Mouse (Mus musculus) heart, embryonic 12.5 days (tissue): ENCODE data around the gene Inpp1. TPM values are rescaled to one million over a fixed set of nuclear protein-coding genes. Genes with fewer than 3 reads are reported as not detected.
A peak's percentile ranks its signal among the peaks of the same experiment; 100 is the strongest.

Experiments
- ATAC-seq: fragments of 200-750 bp; cut with Nextera tagmentation; 2 replicates; pipeline ENCODE4 v1.8.0; 2017; ENCODE audit warnings: moderate TSS enrichment, moderate library complexity; ENCODE audit not compliant: insufficient number of reproducible peaks, low FRiP score
- H3K27ac ChIP-seq: fragments of 300-500 bp; sonication (generic); 2 replicates; pipeline ENCODE4 v1.5.1; 2016; ENCODE audit warnings: mild to moderate bottlenecking, moderate library complexity; ENCODE audit not compliant: poor library complexity, severe bottlenecking
- H3K27me3 ChIP-seq: fragments of 300-500 bp; sonication (generic); replicated peaks from 2 replicates; pipeline ENCODE4 v1.6.1; 2016; ENCODE audit warnings: mild to moderate bottlenecking, moderate library complexity
- H3K36me3 ChIP-seq: fragments of 300-500 bp; sonication (generic); 2 replicates; pipeline ENCODE4 v1.6.1; 2016; ENCODE audit warnings: mild to moderate bottlenecking, moderate library complexity
- H3K4me1 ChIP-seq: fragments of 300-500 bp; sonication (generic); replicated peaks from 2 replicates; pipeline ENCODE4 v1.6.1; 2016; ENCODE audit warnings: mild to moderate bottlenecking
- H3K4me2 ChIP-seq: fragments of 300-500 bp; sonication (generic); 2 replicates; pipeline ENCODE4 v1.6.1; 2016; ENCODE audit warnings: mild to moderate bottlenecking, moderate library complexity
- H3K4me3 ChIP-seq: fragments of 300-500 bp; sonication (generic); 2 replicates; pipeline ENCODE4 v1.5.1; 2016; ENCODE audit warnings: mild to moderate bottlenecking
- H3K9ac ChIP-seq: fragments of 300-500 bp; sonication (generic); 2 replicates; pipeline ENCODE4 v1.6.1; 2016; ENCODE audit warnings: mild to moderate bottlenecking, moderate library complexity
- H3K9me3 ChIP-seq: fragments of 300-500 bp; sonication (generic); replicated peaks from 2 replicates; pipeline ENCODE4 v1.6.1; 2016; ENCODE audit warnings: mild to moderate bottlenecking, moderate library complexity
- WGBS: fragments of 180-500 bp; shearing (Covaris S2); methylation state at CpG from one replicate; pipeline ENCODE4 v1.1.7; 2016; 5-methylcytosine and 5-hydroxymethylcytosine counted together
- polyA plus RNA-seq: library from polyadenylated mRNA; unstranded; fragments of >200 nt; fragmentation: Nextera tagmentation; extraction: Ambion mirVana; gene quantifications from 2 replicates; pipeline ENCODE4 v1.2.1, GENCODE M21; 2016

Inpp1 gene
- polyA plus RNA-seq, 1 experiment from 2014 or later: 17.7 TPM

DNA sequence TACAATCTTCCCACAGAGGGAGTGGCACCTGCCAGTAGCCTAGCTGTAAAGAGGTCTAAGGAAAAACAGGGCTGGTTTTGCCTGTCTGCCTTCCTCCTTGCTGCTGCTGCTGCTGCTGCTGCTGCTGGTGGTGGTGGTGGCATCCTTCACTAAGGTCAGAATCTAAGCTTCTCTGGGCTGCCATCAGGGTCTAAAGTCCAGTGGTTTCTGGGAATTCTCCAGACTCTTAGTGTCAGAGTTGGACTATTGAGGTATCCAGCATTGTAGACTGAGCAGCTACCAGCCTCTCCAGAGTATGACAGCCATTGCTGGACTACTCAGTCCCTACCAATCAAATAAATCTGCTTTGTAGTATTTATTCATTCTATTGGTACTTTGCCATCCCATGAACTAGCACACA, 24.8 kb downstream of the Inpp1 start:
- H3K4me3 ChIP-seq: no peak overlapping the region
- ATAC-seq: no peak
- H3K9me3 ChIP-seq: no peaks in the 10 kb centered on the region
- H3K4me2 ChIP-seq: no peak overlapping the region
- H3K9ac ChIP-seq: no peak overlapping the region
- no peaks in the 10 kb centered on the region for H3K27me3 ChIP-seq
- no peak overlapping the region for H3K27ac ChIP-seq
- H3K4me1 ChIP-seq: peaks cover 2% of the 10 kb centered on the region
- peaks cover 38% of the 10 kb centered on the region for H3K36me3 ChIP-seq

DNA sequence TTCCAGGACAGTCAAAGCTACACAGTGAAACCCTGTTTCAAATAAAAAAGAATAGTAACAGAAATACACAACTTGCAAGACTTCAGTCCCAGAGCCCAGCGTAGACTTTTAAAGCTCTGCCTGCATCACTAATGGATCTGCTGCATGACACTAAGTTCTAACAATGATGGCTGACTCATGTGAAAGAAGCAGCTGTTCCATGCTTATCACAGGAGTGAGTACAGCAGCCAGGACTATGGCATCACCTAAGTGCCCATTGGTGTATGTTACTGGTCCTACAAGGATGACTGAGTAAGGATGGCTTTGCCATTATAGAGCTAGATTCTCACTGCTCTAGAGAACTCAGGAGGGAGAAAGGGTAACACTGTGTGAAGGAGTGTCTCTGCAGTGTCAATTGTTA, 30.2 kb downstream of the Inpp1 start:
- H3K27me3 ChIP-seq: no peaks in the 10 kb centered on the region
- no peak overlapping the region for H3K4me2 ChIP-seq
- H3K4me1 ChIP-seq: no peaks in the 10 kb centered on the region
- no peak for ATAC-seq
- no peak overlapping the region for H3K9ac ChIP-seq
- H3K27ac ChIP-seq: no peak overlapping the region
- H3K36me3 ChIP-seq: peaks cover 26% of the 10 kb centered on the region
- no peak overlapping the region for H3K4me3 ChIP-seq
- 85% methylated on average over 1 of the region's 1 CpGs for WGBS
- no peaks in the 10 kb centered on the region for H3K9me3 ChIP-seq

DNA sequence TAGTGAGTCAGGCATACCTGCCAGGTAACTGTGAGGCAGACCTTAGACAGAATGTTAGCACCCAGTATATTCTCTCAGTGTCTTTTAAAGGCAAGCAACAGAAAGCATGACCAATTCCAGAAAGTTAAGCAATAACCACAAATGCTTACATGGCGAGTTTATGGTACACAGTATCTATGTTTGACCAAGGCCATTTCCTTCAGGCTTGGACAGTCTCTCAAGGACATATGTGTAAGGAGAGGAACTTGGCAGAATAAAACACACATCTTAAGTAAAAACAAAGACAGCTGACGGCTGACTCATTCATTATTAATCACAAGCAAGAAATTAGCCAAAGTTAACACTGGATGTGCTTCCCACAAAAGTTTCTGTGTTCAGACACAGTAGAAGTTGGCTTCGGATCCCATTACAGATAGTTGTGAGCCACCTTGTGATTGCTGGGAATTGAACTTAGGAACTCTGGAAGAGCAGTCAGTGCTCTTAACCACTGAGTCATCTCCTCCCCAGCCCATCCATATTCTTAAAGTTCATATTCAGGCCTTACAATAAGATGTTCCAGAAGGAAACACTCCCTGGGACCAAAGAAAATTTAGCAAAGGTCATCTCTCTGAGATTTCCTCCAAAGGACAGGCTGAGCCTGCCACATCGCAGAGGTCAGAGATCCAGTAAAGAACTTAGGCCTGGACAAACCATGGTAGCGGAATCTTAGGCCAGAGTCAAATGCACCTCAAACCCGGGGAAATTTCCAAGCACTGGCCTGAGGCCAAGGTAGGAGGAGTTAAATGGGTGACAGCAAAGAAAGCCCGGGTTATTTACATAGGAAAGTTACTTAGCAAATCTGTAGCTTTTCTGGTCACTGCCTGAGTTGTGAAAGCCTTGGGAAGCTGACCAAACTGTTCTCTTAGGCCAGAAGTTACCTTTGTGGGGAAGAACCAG, 52.0 kb downstream of the Inpp1 start:
- Histone ChIP-seq H3K36me3 (no peaks in the 10 kb centered on the region), H3K4me3 (no peak overlapping the region), H3K4me1 (0 out of 2 replicates have a peak, but pooled peaks cover 3% of the 10 kb centered on the region), H3K4me2 (no peak overlapping the region), H3K27me3 (no peaks in the 10 kb centered on the region), H3K27ac (no peak overlapping the region), H3K9me3 (no peaks in the 10 kb centered on the region), H3K9ac (no peak overlapping the region)
- no peak for ATAC-seq
- 67% methylated on average over 7 of the region's 7 CpGs for WGBS

DNA sequence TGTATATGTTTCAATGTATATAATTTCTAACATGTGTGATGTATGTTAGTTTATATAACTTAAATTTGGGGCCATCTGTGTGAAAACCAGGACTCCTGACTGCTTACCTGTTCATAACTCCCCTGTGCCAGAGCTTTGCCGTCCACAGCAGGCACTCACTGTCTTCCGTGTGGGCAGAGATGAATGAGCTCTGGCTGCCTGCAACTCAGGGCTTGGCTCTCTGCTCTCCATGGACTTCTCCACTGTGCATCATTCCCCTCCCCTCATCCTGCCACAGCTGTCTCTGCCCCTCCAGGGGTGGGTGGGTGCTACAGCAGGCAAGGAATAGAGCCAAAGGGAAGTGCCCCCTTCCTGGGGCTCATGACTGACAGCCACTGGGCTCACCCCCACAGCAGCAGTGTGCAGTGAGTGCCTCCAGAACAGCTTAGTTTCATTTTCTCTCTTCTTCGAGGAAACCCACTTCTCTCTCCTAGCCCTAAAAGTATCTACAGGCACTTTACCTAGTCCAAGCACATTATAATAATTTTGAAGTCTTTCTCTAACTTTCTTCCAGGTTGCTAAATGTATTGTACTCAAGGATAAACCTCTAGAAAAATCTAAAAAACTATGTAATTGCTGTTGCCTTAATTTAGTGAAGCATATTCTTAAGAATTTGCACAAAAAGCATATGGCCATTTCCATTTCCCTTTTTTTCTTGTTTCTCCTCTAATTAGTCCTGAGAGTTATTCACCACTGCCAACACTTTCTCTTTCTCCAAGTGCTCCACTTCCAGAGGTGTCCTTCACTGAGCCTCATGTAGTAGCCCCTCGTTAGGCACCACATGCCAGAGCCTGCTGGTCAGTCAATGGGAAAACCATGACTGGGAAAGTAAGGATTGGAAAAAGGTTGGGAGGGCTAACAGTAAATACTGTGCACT, 53.3 kb downstream of the Inpp1 start:
- H3K9me3 ChIP-seq: no peaks in the 10 kb centered on the region
- H3K27me3 ChIP-seq: no peaks in the 10 kb centered on the region
- no peaks in the 10 kb centered on the region for H3K36me3 ChIP-seq
- no peak for ATAC-seq
- no peak overlapping the region for H3K27ac ChIP-seq
- 47% methylated on average over 4 of the region's 4 CpGs for whole genome bisulfite sequencing
- H3K9ac ChIP-seq: no peak overlapping the region
- no peak overlapping the region for H3K4me3 ChIP-seq
- H3K4me2 ChIP-seq: peak overlapping the region; percentile 1; the same call in 1 of the 2 replicates
- 0 out of 2 replicates have a peak, but pooled peaks cover 3% of the 10 kb centered on the region for H3K4me1 ChIP-seq

DNA sequence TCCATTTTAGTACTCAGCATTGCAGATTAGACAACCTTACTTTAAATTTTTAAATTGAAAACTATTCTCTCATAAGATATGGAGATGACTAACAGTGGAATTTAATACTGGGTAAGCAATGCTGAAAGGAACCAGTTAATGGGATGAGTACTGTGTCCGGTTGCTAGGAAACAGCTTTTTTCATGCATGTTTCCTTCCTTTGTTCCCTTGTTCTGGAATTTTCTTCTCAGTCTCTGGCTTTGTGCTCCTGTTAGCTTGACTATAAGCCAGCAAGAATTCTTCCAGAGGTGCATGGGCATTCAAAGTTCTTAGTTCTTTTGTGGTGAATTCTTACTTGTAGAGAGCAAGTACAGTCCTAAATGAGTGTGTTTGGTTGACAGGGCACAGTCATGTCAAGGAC, 59.3 kb downstream of the Inpp1 start:
- WGBS: 56% methylated on average over 1 of the region's 1 CpGs
- peaks cover 5% of the 10 kb centered on the region for H3K4me1 ChIP-seq
- no peak overlapping the region for H3K9ac ChIP-seq
- no peak overlapping the region for H3K27ac ChIP-seq
- H3K4me3 ChIP-seq: no peak overlapping the region
- no peaks in the 10 kb centered on the region for H3K27me3 ChIP-seq
- H3K9me3 ChIP-seq: no peaks in the 10 kb centered on the region
- H3K36me3 ChIP-seq: no peaks in the 10 kb centered on the region
- ATAC-seq: no peak
- H3K4me2 ChIP-seq: no peak overlapping the region

DNA sequence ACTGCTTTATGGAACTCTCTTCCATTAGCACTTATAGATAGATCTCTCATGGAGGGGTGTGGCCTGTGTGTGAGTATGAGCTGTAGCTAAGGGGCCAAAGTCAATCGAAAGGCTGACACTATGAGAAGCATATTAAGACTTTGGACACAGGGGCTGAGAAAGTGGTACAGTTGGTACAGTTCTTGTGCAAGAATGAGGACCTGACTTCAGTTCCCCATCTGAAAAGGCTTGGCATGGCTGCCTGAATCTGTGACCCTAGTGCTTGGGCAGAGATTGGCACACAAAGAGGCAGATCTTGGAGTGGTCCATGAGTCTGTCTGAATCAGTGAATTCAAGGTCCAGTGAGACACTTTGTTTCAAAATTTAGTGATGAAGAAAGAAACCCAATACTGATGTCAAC, 63.2 kb downstream of the Inpp1 start:
- Histone ChIP-seq H3K9me3 (no peaks in the 10 kb centered on the region), H3K4me2 (no peak overlapping the region), H3K27ac (no peak overlapping the region), H3K9ac (no peak overlapping the region), H3K27me3 (no peaks in the 10 kb centered on the region), H3K36me3 (no peaks in the 10 kb centered on the region), H3K4me1 (peaks cover 9% of the 10 kb centered on the region), H3K4me3 (no peak overlapping the region)
- no peak for ATAC-seq
- 95% methylated on average over 1 of the region's 1 CpGs for WGBS

DNA sequence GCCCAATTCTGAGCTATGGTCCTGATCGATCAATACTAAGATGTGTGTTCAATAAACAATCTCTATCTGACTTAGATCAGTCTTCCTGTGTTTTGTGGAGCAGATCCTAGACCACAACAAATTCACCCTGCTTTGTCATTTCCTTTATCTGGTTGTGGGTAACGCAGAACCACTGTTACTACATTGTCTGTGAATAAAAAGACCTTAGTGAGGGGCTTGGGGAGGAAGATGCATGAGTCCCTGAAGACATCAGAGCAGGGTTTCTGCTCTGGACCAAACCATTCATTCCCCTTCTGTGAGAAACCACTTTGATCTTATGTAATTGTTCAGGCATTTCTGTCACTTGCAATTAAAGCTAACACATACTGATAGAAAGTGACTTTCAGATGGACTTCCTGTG, 63.7 kb downstream of the Inpp1 start:
- Histone ChIP-seq H3K27me3 (no peaks in the 10 kb centered on the region), H3K27ac (no peak overlapping the region), H3K9ac (no peak overlapping the region), H3K36me3 (no peaks in the 10 kb centered on the region), H3K4me3 (no peak overlapping the region), H3K4me1 (peaks cover 9% of the 10 kb centered on the region), H3K9me3 (no peaks in the 10 kb centered on the region), H3K4me2 (no peak overlapping the region)
- WGBS: 78% methylated on average over 2 of the region's 2 CpGs
- no peak for ATAC-seq

DNA sequence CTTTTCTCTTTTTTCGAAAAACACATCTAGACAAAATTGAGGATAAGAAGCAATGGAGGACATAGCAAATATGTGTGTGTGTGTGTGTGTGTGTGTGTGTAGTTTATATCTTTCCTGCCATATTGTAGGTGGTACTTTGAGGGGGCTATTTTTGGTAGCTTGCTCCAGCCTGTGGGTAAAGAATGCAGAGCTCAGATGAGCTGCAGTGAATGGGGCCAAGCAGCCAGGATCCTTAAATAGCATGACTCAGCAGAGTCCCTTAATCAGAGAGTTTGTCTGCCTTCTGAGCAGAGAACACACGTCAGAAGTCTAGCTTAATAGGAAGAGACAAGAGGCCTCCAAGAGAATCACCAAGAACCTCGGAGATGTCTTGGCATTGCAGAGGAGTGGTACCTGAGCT, 64.8 kb downstream of the Inpp1 start:
- no peaks in the 10 kb centered on the region for H3K27me3 ChIP-seq
- no peak overlapping the region for H3K9ac ChIP-seq
- no peaks in the 10 kb centered on the region for H3K36me3 ChIP-seq
- H3K9me3 ChIP-seq: no peaks in the 10 kb centered on the region
- peaks cover 5% of the 10 kb centered on the region for H3K4me1 ChIP-seq
- H3K27ac ChIP-seq: peak overlapping the region; percentile 32; the same call in 1 of the 2 replicates
- no peak overlapping the region for H3K4me3 ChIP-seq
- ATAC-seq: peak; percentile 64; the same call in 1 of the 2 replicates
- no peak overlapping the region for H3K4me2 ChIP-seq
- WGBS: 37% methylated on average over 3 of the region's 3 CpGs

DNA sequence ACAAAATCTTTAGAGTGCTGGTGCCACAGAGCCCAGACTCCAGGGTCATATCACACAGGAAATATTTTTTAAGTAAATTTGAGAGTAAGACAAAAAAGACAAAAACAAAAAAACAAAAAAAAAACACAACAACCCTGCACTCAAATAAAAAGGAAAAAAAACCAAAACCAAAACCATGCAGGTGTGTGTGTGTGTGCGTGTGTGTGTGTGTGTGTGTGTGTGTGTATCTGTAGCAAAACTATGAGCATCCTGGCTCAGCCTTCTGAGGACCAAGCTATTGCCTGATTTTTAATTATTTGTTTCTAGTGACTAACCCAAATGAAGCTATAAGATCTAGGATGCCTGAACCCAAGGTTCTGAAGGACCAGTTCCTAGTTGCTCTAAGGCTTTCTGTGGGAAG, 65.9 kb downstream of the Inpp1 start:
- ATAC-seq: no peak
- Histone ChIP-seq H3K27me3 (no peaks in the 10 kb centered on the region), H3K9me3 (no peaks in the 10 kb centered on the region), H3K4me1 (peaks cover 5% of the 10 kb centered on the region), H3K36me3 (no peaks in the 10 kb centered on the region), H3K9ac (no peak overlapping the region), H3K4me2 (no peak overlapping the region), H3K4me3 (no peak overlapping the region), H3K27ac (no peak overlapping the region)
- 88% methylated on average over 1 of the region's 1 CpGs for WGBS

DNA sequence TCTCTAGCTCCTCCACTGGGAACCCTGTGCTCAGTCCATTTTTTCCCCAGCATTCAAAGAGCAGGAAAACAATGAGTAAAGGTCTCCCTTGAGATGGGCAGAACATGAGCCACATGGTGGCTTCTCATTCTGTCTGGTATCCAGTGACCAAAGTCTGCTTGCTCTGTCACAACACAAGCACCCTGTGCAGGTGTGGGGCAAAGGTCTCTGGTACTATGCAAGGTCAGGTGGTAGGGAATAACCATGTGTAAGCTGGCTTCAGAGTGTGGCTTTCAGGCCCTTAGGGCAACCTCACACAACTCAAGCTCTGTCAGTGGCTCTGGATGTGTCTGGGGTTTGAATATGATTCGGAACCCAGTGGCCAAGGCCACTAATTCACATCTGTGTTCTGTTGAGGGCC, 67.5 kb downstream of the Inpp1 start:
- peaks cover 5% of the 10 kb centered on the region for H3K4me1 ChIP-seq
- no peak overlapping the region for H3K4me2 ChIP-seq
- H3K27ac ChIP-seq: no peak overlapping the region
- no peak overlapping the region for H3K4me3 ChIP-seq
- no peaks in the 10 kb centered on the region for H3K27me3 ChIP-seq
- H3K9ac ChIP-seq: no peak overlapping the region
- ATAC-seq: no peak; the same call in 1 of the 2 replicates
- WGBS: 90% methylated on average over 1 of the region's 1 CpGs
- H3K36me3 ChIP-seq: no peaks in the 10 kb centered on the region
- no peaks in the 10 kb centered on the region for H3K9me3 ChIP-seq

DNA sequence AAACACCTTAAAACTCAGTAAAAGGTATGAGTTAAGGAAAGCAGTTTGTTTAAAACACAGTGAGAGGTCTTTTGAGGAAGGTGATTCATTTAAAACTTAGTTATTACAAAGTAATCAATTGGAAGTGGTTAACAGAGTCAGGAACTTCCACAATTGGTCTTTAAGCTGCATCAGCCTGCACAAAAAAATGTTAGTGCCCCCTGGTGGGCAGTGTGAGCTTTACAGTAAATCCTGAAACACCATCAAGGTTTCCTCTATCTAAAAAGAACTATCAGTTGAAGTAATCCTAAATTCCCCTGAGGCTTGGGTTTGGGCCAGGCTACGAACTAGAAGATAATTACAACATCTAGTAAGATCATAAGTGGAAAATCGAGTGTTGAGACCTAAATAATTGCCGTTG, 69.2 kb downstream of the Inpp1 start:
- H3K4me1 ChIP-seq: peaks cover 5% of the 10 kb centered on the region
- no peak overlapping the region for H3K27ac ChIP-seq
- no peak for ATAC-seq
- H3K9ac ChIP-seq: no peak overlapping the region
- WGBS: 16% methylated on average over 3 of the region's 3 CpGs
- H3K4me3 ChIP-seq: no peak overlapping the region
- H3K27me3 ChIP-seq: no peaks in the 10 kb centered on the region
- no peaks in the 10 kb centered on the region for H3K9me3 ChIP-seq
- no peaks in the 10 kb centered on the region for H3K36me3 ChIP-seq
- no peak overlapping the region for H3K4me2 ChIP-seq
